Mouse (Mus musculus): ENCODE measurements at regions not wholly inside any gene's neighbourhood (a gene's known extent, or its start where the extent isn't known, plus 50 kb on each side); places are given as distances from the start of the nearest gene placed in this dataset.

DNA sequence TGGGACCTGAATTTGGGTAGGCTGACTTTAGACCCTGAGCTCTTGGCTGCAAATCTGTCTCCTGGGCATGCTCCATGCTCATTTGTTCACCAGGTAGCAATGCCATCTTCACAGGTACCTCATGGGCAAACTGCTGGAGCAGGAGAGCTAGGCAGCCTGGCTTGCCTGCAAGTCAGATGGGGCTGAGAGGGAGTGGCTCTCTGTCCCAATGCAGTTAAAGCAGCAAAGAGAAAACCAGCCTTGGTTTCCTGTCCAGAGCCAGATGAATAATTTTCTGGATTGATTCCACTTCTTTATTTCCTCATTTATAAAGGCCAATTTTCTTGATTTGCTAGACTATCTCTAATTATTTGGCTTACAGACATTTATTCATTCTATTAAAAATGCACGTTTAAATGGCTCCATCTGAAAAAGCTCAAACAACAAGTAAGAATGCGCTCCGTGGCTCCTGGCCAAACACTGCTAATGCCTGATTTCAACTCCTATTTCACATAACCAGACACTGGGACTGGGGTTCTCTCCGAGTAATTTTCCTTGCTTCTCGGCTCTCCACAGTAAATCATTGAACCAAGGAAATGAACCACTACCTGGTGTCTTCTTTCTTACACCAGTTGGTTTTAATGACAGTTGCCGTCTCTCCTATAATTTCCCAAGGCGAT, 60.5 kb downstream of the Rsl24d1 start:
- no peak for DNase-seq

GRCm38 (mm10) chr9:73176645-73177044, 63.4 kb downstream of the Rsl24d1 start:
- no peak for DNase-seq

DNA sequence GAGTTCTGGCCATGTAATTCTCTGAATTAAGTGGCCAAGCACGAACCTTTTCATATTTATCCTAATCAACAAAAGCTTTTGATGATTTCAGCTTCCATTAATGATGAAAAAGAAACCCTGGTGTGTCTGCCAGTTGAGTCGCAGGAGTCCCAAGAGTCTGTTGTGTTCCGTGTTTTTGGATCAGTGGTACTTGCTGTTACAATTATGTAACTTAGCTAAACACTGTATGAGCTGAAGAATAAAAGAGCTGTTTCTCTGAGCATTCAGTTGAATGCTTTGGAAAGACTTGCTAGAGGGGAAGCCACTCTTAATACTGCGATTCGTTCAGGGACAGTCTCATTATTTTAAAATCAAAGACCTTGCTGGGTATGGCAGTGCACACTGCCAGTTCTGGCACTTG, 70.1 kb downstream of the Rsl24d1 start:
- DNase-seq, result no peak

DNA sequence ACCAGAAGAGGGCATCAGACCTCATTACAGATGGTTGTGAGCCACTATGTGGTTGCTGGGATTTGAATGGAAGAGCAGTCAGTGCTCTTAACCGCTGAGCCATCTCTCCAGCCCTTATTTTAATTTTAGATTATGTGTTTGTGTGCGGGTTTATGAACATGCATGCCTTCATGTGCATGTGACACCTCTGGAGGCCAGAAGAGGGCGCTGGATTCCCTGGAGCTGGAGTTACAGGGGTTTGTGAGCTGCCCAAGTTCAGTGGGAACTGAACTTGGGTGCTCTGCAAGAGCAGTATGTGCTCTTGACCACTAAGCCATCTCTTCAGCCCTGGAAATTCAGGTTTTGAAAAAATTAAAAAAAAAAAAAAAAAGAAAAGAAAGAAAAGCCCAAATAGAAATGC, 71.7 kb downstream of the Rsl24d1 start:
- DNase-seq, result no peak

DNA sequence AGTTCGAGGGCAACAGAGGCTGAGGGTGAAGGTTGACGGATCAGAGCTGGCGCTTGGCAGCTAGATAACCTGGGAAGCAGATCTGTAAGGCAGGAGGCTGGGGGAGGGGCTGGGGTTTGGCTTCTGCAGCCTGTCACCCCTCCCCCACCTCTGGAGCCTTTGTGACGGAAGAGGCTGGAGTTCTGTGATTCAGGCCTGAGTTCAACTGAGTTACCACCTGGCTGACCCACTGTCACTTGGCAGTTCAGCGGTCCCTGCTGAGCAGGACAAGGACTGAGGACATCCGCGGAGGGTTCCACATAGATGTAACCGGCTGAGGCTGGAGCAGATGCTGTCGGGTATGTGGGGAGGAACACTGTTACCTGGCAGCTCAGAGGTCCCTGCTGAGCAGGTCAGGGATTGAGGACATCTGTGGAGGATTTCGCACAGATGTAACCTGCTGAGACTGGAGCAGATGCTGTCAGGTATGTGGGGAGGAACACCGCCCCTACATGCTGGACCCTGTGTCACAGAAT, 79.1 kb downstream of the Rsl24d1 start:
- DNase-seq, result no peak

GRCm38 (mm10) chr9:73198261-73199085, 85.2 kb downstream of the Rsl24d1 start:
- no peak for DNase-seq

GRCm38 (mm10) chr9:73223111-73223510, 109.9 kb downstream of the Rsl24d1 start:
- peak; percentile 51 for DNase-seq

DNA sequence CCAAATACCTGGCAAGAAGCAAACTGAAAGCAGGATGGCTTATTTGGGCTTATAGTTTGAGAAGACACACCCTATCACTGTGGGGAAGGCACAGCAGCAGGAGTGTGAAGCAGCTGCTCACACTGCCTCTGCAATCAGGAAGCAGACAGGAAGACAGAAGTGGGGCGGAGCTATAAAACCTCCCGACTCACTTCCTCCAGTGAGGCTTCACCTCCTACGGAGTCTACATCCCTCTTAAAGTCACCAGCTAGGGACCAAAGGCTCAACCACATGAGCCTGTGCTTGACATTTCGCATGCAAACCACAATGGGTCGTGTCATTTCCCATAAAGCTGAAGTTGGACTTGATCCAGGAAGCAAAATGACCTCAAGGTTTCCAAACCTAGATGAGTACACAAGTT, 127.0 kb downstream of the Rsl24d1 start:
- DNase-seq, result no peak

DNA sequence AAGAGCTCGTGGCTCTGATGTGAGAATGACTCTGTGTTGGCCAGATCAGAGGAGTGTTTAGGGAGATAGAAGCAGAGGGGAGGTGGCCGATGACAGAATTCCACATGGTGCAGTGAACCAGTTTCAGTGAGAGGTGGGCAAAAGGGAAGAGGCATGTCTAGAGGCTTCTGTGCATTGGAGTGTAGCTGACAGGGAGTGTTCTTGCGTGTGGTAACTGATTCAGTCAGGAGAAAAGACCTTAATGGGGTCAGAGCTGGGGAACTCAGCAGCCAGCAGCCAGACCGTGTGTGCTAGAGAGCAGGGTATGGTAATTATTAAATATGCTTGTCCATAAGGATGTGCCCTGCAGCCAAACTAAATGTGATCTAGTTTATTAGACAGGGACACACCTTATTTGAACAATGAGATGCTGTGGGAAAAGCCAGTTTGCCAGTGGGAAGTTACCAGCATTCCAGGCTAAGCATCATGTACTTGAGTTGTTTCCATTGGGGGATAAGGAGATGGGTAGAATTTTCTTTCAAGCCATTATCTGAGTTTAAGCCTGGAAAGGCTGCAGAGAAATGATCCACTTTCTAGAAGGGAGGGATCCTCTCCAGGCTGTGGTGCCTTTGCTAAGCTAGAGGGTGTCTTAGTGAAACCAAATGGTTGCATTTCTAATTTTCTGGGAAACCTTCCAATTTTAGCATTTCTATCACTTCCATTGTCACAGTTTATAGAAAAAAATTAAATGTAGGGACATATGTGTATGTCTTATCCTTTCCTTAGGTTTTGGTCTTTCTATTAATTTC, 129.5 kb downstream of the Rsl24d1 start:
- DNase-seq, result no peak

GRCm38 (mm10) chr9:73244177-73244576, 131.0 kb downstream of the Rsl24d1 start:
- DNase-seq, result no peak

GRCm38 (mm10) chr9:73245524-73245923, 132.3 kb downstream of the Rsl24d1 start:
- no peak for DNase-seq

- no peak for DNase-seq
These were observed 144.9 kb downstream of the Rsl24d1 start for GRCm38 (mm10) chr9:73258171-73258570.

DNA sequence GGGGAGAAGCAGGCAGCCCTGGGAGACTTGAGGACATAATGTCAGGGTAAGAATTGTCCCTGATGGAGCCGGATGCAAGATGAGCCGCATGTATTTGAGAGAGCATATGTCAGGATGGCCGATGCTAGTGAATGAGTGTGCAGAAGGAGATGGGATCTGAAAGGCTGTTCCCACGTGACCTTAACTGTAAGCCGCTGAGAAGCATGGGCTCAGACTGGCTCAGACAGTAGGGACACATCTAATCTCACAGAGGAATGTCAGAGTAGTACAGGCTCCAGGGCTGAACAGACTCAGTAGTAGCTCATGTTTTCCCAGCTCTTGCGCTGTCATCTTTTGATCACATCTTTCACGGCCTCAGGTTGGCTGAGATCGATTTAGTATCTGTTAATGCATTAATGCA, 145.4 kb downstream of the Rsl24d1 start:
- DNase-seq, result no peak

DNA sequence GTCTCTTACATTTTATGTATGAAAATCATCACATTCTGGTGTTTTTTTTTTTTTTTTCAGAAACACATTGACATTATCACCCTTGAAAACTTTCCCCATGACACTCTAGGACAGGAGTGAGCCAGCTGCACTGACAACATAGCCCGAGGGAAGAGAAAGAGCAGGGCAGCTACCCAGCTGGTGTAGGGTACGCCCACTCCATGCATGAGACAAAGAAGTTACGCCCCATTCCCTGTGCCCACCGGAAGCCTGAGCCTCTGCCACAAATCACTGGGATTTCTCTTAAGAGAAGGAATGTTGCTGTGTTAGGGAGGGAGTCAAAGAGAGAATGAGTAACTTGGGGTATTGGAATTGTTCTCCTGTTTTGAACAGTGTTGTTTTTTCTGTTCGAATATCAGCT, 149.5 kb downstream of the Rsl24d1 start:
- DNase-seq, result no peak

DNA sequence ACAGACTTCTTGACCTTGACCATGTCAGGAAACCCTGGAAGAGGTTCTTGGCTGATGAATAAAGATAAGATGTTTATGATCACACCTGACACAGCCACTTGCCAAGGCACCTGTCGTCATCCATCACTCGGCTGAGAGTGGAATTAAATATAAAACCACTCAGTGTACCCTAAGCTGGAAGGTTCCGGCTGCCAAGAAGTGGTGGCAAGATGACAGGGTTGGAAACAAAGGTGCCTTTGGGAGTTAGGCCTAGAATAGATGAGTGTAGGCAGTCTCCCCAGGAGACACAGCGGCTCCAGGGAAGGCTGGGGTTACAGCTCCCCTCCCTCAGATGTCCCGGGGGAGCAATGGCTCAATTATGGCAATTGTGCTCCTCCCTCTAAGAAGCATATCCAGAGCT, 157.0 kb downstream of the Rsl24d1 start:
- DNase-seq, result peak; percentile 46

DNA sequence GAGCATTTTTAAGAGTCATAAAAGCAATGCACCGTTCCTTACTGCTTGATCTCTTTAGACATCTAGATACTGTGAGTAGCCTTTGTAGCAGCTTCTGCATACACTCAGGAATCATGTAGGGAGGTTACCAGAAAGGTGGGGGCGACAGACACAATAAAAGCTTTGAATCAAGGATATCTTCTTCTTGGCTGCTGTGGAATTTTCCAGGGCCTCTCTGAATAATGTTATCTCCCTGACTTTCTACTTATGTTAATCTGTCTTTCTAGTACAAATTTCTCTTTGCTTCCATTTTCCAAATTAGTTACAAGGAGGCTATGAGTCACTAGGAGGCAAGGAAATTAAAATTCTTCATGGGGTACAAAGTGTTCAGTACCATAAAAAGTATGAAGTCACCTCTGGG, 159.4 kb downstream of the Rsl24d1 start:
- no peak for DNase-seq

DNA sequence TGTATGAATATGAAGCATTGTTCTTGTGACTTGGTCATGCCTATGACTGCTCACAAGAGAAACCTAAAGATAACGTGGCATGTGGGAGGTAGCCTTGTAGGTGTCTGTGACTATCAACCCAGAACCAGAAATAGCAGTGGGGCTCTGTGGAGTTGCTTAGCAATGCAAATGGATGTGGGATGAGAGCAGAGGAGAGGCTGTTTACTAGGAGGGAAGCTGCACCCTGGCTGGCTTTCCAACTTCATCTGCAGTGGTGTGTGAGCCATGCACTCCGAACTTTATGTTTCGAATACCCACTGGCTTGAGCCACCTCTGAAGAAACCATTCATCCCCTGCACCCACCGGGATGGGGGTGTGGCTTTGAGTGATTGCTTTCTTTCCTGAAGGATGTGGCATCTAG, 160.5 kb downstream of the Rsl24d1 start:
- DNase-seq, result no peak

DNA sequence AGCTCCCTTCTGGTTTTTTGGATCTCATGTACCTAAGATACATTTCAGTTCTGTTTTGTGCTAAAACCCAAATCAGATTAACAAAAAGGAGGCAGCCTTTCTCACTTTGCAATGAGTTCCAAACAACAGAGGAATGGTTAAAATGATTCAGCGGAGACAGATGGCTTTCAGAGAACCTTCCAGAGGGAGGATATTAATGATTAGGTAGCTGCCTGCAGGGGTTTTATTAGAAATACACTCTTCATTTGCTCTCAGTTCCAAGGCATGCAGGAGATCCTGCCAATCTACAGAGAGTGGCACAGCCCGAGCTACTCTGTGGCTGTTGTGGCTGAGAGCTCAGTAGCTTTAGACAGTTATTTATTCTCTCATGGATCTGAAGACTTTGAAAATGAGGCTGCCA, 162.4 kb downstream of the Rsl24d1 start:
- DNase-seq, result no peak

DNA sequence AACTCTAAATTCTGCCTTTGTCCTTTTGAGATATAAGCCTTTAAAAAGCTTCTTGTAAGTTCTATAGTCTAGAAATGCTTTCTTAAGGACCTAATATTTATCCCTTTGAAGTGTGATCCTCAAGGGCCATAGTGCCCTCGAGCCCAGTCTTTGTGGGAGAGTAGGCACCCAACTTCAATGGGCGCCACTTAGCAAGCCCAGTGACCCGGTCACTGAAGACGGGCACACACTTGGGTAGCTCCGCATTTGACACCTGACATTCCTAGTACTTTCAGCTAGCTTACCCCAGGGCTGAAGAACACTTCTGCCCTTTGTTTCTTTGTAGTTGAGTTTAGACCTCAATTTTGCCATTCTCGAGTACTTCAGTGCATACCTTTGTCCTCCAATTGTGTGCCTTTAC, 182.1 kb downstream of the Rsl24d1 start:
- no peak for DNase-seq

DNA sequence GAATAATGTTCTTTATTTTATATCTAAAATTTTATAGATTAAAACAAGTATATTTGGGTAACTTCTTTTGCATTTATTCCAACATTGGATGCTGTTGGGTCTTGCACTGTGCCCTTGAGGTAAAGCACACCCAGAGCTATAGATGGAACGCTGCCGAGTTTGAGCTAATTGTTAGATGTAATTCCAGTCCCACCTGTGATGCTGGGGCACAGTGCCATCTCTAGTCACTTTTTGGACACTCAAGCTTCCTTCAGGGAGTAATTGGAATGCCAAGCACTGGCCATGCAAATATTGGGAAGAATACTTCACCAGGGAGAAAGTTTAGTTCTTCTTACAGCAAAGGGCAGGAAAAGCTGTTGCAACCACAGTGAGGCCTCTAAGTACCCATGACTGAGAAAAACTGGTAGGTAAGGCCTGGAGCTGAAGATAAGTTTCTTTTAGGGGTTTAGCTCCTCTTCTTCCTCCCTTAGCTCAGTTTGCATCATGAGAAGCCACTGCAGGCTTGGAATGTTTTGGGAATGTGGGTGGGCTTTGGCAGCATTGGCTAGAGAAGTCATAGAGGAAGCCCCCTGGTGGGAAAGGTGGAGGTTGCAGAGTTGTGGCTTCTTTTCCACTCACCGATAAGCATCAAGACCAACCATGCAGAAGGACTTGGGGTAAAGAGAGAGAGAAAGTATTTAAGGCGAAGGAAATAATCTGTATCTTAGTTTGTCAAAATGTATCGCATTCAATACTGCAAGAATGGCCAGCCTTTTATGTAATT, 189.1 kb downstream of the Rsl24d1 start:
- no peak for DNase-seq

DNA sequence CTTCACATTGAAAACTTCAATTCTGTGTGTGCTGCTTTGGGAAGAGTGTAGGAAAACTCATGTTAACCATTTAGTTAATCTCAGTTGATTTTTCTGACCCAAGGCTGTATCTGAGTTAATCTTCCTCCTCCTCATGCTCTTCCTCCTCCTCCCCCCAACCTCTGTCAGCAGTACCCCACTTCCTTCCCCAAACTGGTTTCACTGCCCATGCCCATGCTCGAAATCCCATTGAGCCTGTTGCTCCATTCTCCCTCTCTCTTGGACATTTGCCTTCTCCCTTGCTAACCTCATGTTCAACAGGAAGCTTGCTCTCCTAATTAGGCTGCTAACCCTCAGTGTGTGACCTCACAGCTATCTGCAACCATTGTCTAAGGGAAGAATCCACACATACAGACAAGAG, 203.8 kb downstream of the Rsl24d1 start:
- no peak for DNase-seq

GRCm38 (mm10) chr9:73319704-73320307, 206.6 kb downstream of the Rsl24d1 start:
- DNase-seq, result no peak

All from adrenal gland, postnatal 14 days (tissue).